Mouse (Mus musculus): ENCODE data around the gene Wiz.

The Wiz gene

GRCm38 (mm10) chr17:32386659-32387432 lies 2.4 kb downstream of the Wiz start:
- in situ Hi-C loops (cut with MboI; ENCODE audit: low pct_unique_long_range_greater_than_20kb in 1 of 2, low sequenced_read_pairs in 2 of 2, unreplicated experiment in 1 of 2): no loop called here

- in situ Hi-C loops (cut with MboI; ENCODE audit: low pct_unique_long_range_greater_than_20kb in 1 of 2, low sequenced_read_pairs in 2 of 2, unreplicated experiment in 1 of 2): no loop called here
Observed at GRCm38 (mm10) chr17:32383661-32384060, 5.6 kb downstream of the Wiz start.

- in situ Hi-C loops (cut with MboI; ENCODE audit: low pct_unique_long_range_greater_than_20kb in 1 of 2, low sequenced_read_pairs in 2 of 2, unreplicated experiment in 1 of 2): no loop called here
Observed at GRCm38 (mm10) chr17:32382576-32382975, 6.7 kb downstream of the Wiz start.

GRCm38 (mm10) chr17:32378786-32379185 lies 10.5 kb downstream of the Wiz start:
- in situ Hi-C loops (cut with MboI; ENCODE audit: low pct_unique_long_range_greater_than_20kb in 1 of 2, low sequenced_read_pairs in 2 of 2, unreplicated experiment in 1 of 2): no loop called here

- in situ Hi-C loops (cut with MboI; ENCODE audit: low pct_unique_long_range_greater_than_20kb in 1 of 2, low sequenced_read_pairs in 2 of 2, unreplicated experiment in 1 of 2): no loop called here
Observed at GRCm38 (mm10) chr17:32377137-32377536, 12.1 kb downstream of the Wiz start.

- in situ Hi-C loops (cut with MboI; ENCODE audit: low pct_unique_long_range_greater_than_20kb in 1 of 2, low sequenced_read_pairs in 2 of 2, unreplicated experiment in 1 of 2): no loop called here
Observed at GRCm38 (mm10) chr17:32376475-32376874, 12.8 kb downstream of the Wiz start.

- in situ Hi-C loops (cut with MboI; ENCODE audit: low pct_unique_long_range_greater_than_20kb in 1 of 2, low sequenced_read_pairs in 2 of 2, unreplicated experiment in 1 of 2): no loop called here
Observed at GRCm38 (mm10) chr17:32368991-32369578, 20.2 kb downstream of the Wiz start.

GRCm38 (mm10) chr17:32367706-32368105 lies 21.5 kb downstream of the Wiz start:
- in situ Hi-C loops (cut with MboI; ENCODE audit: low pct_unique_long_range_greater_than_20kb in 1 of 2, low sequenced_read_pairs in 2 of 2, unreplicated experiment in 1 of 2): no loop called here

GRCm38 (mm10) chr17:32365296-32365695 lies 23.9 kb downstream of the Wiz start:
- in situ Hi-C loops (cut with MboI; ENCODE audit: low pct_unique_long_range_greater_than_20kb in 1 of 2, low sequenced_read_pairs in 2 of 2, unreplicated experiment in 1 of 2): no loop called here

GRCm38 (mm10) chr17:32364850-32365249 lies 24.4 kb downstream of the Wiz start:
- in situ Hi-C loops (cut with MboI; ENCODE audit: low pct_unique_long_range_greater_than_20kb in 1 of 2, low sequenced_read_pairs in 2 of 2, unreplicated experiment in 1 of 2): no loop called here

GRCm38 (mm10) chr17:32364331-32364730 lies 24.9 kb downstream of the Wiz start:
- in situ Hi-C loops (cut with MboI; ENCODE audit: low pct_unique_long_range_greater_than_20kb in 1 of 2, low sequenced_read_pairs in 2 of 2, unreplicated experiment in 1 of 2): no loop called here

- in situ Hi-C loops (cut with MboI; ENCODE audit: low pct_unique_long_range_greater_than_20kb in 1 of 2, low sequenced_read_pairs in 2 of 2, unreplicated experiment in 1 of 2): no loop called here
Observed at GRCm38 (mm10) chr17:32363821-32364301, 25.4 kb downstream of the Wiz start.

- in situ Hi-C loops (cut with MboI; ENCODE audit: low pct_unique_long_range_greater_than_20kb in 1 of 2, low sequenced_read_pairs in 2 of 2, unreplicated experiment in 1 of 2): no loop called here
Observed at GRCm38 (mm10) chr17:32362686-32363085, 26.6 kb downstream of the Wiz start.

- in situ Hi-C loops (cut with MboI; ENCODE audit: low pct_unique_long_range_greater_than_20kb in 1 of 2, low sequenced_read_pairs in 2 of 2, unreplicated experiment in 1 of 2): no loop called here
Observed at GRCm38 (mm10) chr17:32359928-32360327, 29.3 kb downstream of the Wiz start.

- in situ Hi-C loops (cut with MboI; ENCODE audit: low pct_unique_long_range_greater_than_20kb in 1 of 2, low sequenced_read_pairs in 2 of 2, unreplicated experiment in 1 of 2): no loop called here
Observed at GRCm38 (mm10) chr17:32358943-32359340, 30.3 kb downstream of the Wiz start.

- in situ Hi-C loops (cut with MboI; ENCODE audit: low pct_unique_long_range_greater_than_20kb in 1 of 2, low sequenced_read_pairs in 2 of 2, unreplicated experiment in 1 of 2): no loop called here
Observed at GRCm38 (mm10) chr17:32358192-32358942, 30.9 kb downstream of the Wiz start.

- in situ Hi-C loops (cut with MboI; ENCODE audit: low pct_unique_long_range_greater_than_20kb in 1 of 2, low sequenced_read_pairs in 2 of 2, unreplicated experiment in 1 of 2): no loop called here
Observed at GRCm38 (mm10) chr17:32356766-32357760, 32.2 kb downstream of the Wiz start.

GRCm38 (mm10) chr17:32356281-32356680 lies 33.0 kb downstream of the Wiz start:
- in situ Hi-C loops (cut with MboI; ENCODE audit: low pct_unique_long_range_greater_than_20kb in 1 of 2, low sequenced_read_pairs in 2 of 2, unreplicated experiment in 1 of 2): no loop called here
